Mouse (Mus musculus): ENCODE data around the gene Elane. TPM values are rescaled to one million over a fixed set of nuclear protein-coding genes. Genes with fewer than 3 reads are reported as not detected.

Elane gene
- polyA plus RNA-seq, 1 experiment from 2014 or later, result 0.49 TPM

GRCm38 (mm10) chr10:79849941-79850628, 36.0 kb upstream of the Elane start:
- Histone ChIP-seq H3K9me3 (replicated peaks; ENCODE audit: control insufficient read depth, low read length) (no peaks in the 10 kb centered on the region), H3K9ac (ENCODE audit: low read depth, low read length) (no peak overlapping the region; the same call in 1 of the 2 replicates), H3K4me3 (ENCODE audit: low read depth, low read length) (no peak overlapping the region), H3K36me3 (ENCODE audit: control insufficient read depth, insufficient read depth, low read length) (no peaks in the 10 kb centered on the region), H3K4me1 (ENCODE audit: control insufficient read depth, insufficient read depth, low read length) (peaks cover 29% of the 10 kb centered on the region), H3K27me3 (ENCODE audit: control insufficient read depth, insufficient read depth, low read length) (no peaks in the 10 kb centered on the region), H3K27ac (ENCODE audit: low read depth, low read length) (peak overlapping the region; percentile 29), H3K4me2 (no peak overlapping the region)
- no peak for ATAC-seq (replicated peaks; ENCODE audit: insufficient number of reproducible peaks, low FRiP score, low TSS enrichment)
- WGBS (ENCODE audit: insufficient replicate concordance), result 76% methylated on average over 8 of the region's 8 CpGs

- ATAC-seq (replicated peaks; ENCODE audit: insufficient number of reproducible peaks, low FRiP score, low TSS enrichment), result no peak
- Histone ChIP-seq H3K4me2 (peak overlapping the region; percentile 89), H3K4me1 (ENCODE audit: control insufficient read depth, insufficient read depth, low read length) (peaks cover 31% of the 10 kb centered on the region), H3K9ac (ENCODE audit: low read depth, low read length) (peak overlapping the region; percentile 90), H3K36me3 (ENCODE audit: control insufficient read depth, insufficient read depth, low read length) (no peaks in the 10 kb centered on the region), H3K27me3 (ENCODE audit: control insufficient read depth, insufficient read depth, low read length) (no peaks in the 10 kb centered on the region), H3K4me3 (ENCODE audit: low read depth, low read length) (no peak overlapping the region), H3K9me3 (replicated peaks; ENCODE audit: control insufficient read depth, low read length) (no peaks in the 10 kb centered on the region), H3K27ac (ENCODE audit: low read depth, low read length) (peak overlapping the region; percentile 100)
- WGBS (ENCODE audit: insufficient replicate concordance), result 85% methylated on average over 3 of the region's 3 CpGs
Observed at GRCm38 (mm10) chr10:79851653-79852052, 34.4 kb upstream of the Elane start.

DNA sequence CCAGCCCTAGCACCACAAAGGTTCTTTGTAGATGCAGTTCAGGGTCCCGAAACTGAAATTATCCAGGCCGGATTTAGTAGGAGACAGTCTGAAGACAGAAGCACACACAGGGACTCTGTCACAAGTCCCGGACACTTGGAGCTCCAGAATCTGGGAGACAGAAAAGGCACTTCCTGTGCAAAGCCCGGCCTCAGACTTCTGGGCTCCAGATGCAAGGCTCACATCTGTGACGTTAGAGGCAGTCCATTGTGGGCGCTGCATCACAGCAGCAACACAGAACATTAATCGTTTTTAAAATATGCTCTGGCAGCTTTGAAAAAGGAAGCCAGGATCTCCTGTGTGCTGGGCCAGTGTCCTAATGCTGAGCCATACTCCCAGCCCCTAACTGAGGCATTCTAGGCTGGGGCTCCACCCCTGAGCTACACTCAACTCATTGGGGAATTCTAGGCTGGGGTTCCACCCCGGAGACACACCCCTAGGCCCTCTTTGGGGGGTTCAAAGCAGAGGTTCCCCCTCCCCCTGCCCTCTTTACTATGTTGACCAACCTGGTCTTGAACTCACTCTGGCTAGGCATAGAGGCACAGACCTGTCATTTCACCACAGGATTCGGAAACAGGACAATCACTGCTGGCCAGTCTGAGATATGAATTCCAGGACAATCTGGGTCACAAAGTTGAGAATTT, 33.8 kb upstream of the Elane start:
- H3K36me3 ChIP-seq (ENCODE audit: control insufficient read depth, insufficient read depth, low read length), result no peaks in the 10 kb centered on the region
- no peak for ATAC-seq (replicated peaks; ENCODE audit: insufficient number of reproducible peaks, low FRiP score, low TSS enrichment)
- no peaks in the 10 kb centered on the region for H3K27me3 ChIP-seq (ENCODE audit: control insufficient read depth, insufficient read depth, low read length)
- peak overlapping the region; percentile 86 for H3K4me3 ChIP-seq (ENCODE audit: low read depth, low read length)
- peaks cover 35% of the 10 kb centered on the region for H3K4me1 ChIP-seq (ENCODE audit: control insufficient read depth, insufficient read depth, low read length)
- peak overlapping the region; percentile 100 for H3K27ac ChIP-seq (ENCODE audit: low read depth, low read length)
- 55% methylated on average over 9 of the region's 9 CpGs for WGBS (ENCODE audit: insufficient replicate concordance)
- peak overlapping the region; percentile 90 for H3K9ac ChIP-seq (ENCODE audit: low read depth, low read length)
- H3K4me2 ChIP-seq, result peak overlapping the region; percentile 89
- H3K9me3 ChIP-seq (replicated peaks; ENCODE audit: control insufficient read depth, low read length), result no peaks in the 10 kb centered on the region

DNA sequence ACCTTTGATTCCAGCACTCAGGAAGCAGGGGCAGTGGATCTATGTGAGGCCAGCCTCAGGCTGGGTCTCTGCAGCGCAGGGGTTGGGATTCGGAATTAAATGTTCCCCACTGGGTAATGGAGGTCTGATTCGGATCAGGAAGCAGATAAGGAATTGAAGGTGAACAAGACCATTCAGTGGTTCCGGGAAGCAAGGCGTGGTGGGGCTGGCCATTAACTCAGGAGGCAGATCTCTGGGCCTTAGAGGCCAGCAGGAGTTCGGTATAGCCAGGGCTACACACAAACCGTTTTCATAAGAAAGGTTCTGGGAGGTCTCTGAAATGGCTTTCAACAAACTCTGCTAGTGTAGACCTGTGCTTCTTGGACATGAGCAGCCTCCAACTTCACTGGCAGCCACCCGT, 33.2 kb upstream of the Elane start:
- Histone ChIP-seq H3K4me2 (peak overlapping the region; percentile 89), H3K4me1 (ENCODE audit: control insufficient read depth, insufficient read depth, low read length) (peaks cover 41% of the 10 kb centered on the region), H3K27me3 (ENCODE audit: control insufficient read depth, insufficient read depth, low read length) (no peaks in the 10 kb centered on the region), H3K9ac (ENCODE audit: low read depth, low read length) (peak overlapping the region; percentile 90), H3K27ac (ENCODE audit: low read depth, low read length) (peak overlapping the region; percentile 100), H3K36me3 (ENCODE audit: control insufficient read depth, insufficient read depth, low read length) (0 out of 2 replicates have a peak, but pooled peaks cover 2% of the 10 kb centered on the region), H3K4me3 (ENCODE audit: low read depth, low read length) (peak overlapping the region; percentile 86), H3K9me3 (replicated peaks; ENCODE audit: control insufficient read depth, low read length) (no peaks in the 10 kb centered on the region)
- ATAC-seq (replicated peaks; ENCODE audit: insufficient number of reproducible peaks, low FRiP score, low TSS enrichment), result no peak
- 27% methylated on average over 8 of the region's 8 CpGs for whole genome bisulfite sequencing (ENCODE audit: insufficient replicate concordance)

GRCm38 (mm10) chr10:79853392-79853791, 32.7 kb upstream of the Elane start:
- Histone ChIP-seq H3K27me3 (ENCODE audit: control insufficient read depth, insufficient read depth, low read length) (no peaks in the 10 kb centered on the region), H3K9me3 (replicated peaks; ENCODE audit: control insufficient read depth, low read length) (no peaks in the 10 kb centered on the region), H3K9ac (ENCODE audit: low read depth, low read length) (peak overlapping the region; percentile 90), H3K36me3 (ENCODE audit: control insufficient read depth, insufficient read depth, low read length) (peaks cover 2% of the 10 kb centered on the region; the same call in 1 of the 2 replicates), H3K4me1 (ENCODE audit: control insufficient read depth, insufficient read depth, low read length) (peaks cover 47% of the 10 kb centered on the region), H3K4me3 (ENCODE audit: low read depth, low read length) (peak overlapping the region; percentile 86), H3K27ac (ENCODE audit: low read depth, low read length) (peak overlapping the region; percentile 100), H3K4me2 (peak overlapping the region; percentile 89)
- WGBS (ENCODE audit: insufficient replicate concordance), result under 1% methylated on average over 15 of the region's 15 CpGs
- ATAC-seq (replicated peaks; ENCODE audit: insufficient number of reproducible peaks, low FRiP score, low TSS enrichment), result peak; percentile 49; the same call in 1 of the 2 replicates

DNA sequence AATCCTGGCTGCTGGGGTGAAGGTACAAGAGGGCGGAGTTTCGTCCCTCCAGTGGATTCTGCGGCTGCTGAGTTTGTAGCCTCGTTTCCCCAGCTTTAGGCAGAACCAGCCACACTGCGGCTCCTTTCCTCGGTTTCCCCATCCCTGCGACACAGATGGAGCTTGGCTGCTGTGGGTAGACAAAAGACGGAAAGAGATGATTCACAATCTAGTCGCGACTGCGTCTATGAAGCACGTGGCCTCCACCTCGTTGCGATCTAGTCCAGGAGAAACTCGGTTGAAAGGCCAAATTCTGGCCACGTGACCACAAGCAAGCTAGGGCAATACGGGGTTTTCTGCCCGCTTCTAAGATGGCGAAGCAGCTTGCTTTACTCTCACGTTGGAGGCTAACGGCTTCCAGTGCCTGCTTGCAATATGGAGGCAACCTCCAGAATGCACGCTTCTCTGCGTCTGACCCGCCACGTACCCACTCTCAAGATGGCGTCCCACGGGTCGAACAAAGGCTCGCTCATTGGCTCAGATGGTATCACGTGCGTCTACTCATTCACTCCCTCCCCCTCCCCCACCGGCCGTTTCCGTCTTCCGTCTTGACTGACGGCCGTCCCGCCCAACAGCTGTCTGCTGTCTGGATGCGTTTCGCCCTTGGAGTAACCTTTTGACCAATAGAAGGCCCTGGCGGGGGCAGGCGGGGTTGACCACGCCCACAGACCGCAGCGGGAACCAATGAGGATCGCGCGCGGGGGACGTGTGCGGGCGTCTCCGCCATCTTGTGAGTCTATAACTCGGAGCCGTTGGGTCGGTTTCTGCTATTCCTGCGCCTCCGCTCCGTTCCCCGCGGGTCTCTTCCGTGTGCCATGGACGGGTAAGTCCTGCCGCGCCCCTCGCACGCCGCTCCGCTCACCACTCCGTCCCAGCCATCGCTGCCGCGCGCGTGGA, 31.9 kb upstream of the Elane start, which contains the start of gene Ptbp1:
Ptbp1 (plus strand) TSS at position 568 of the 936 bp plus-strand sequence.
- peak within 1 kb of the TSS; percentile 100 for H3K27ac ChIP-seq (ENCODE audit: low read depth, low read length)
- H3K4me3 ChIP-seq (ENCODE audit: low read depth, low read length), result peak within 1 kb of the TSS; percentile 86
- peak within 1 kb of the TSS; percentile 89 for H3K4me2 ChIP-seq
- H3K9me3 ChIP-seq (replicated peaks; ENCODE audit: control insufficient read depth, low read length), result no peaks in the 10 kb centered on the region
- peaks cover 4% of the 10 kb centered on the region for H3K36me3 ChIP-seq (ENCODE audit: control insufficient read depth, insufficient read depth, low read length)
- peak within 1 kb of the TSS; percentile 100 for H3K9ac ChIP-seq (ENCODE audit: low read depth, low read length)
- ATAC-seq (replicated peaks; ENCODE audit: insufficient number of reproducible peaks, low FRiP score, low TSS enrichment), result peak; percentile 89
- under 1% methylated on average over 75 of the region's 75 CpGs for WGBS (ENCODE audit: insufficient replicate concordance)
- H3K27me3 ChIP-seq (ENCODE audit: control insufficient read depth, insufficient read depth, low read length), result no peaks in the 10 kb centered on the region
- peaks cover 52% of the 10 kb centered on the region for H3K4me1 ChIP-seq (ENCODE audit: control insufficient read depth, insufficient read depth, low read length)

- Histone ChIP-seq H3K4me2 (peak overlapping the region; percentile 78), H3K27ac (ENCODE audit: low read depth, low read length) (peak overlapping the region; percentile 100), H3K4me1 (ENCODE audit: control insufficient read depth, insufficient read depth, low read length) (peaks cover 54% of the 10 kb centered on the region), H3K9me3 (replicated peaks; ENCODE audit: control insufficient read depth, low read length) (no peaks in the 10 kb centered on the region), H3K27me3 (ENCODE audit: control insufficient read depth, insufficient read depth, low read length) (no peaks in the 10 kb centered on the region), H3K4me3 (ENCODE audit: low read depth, low read length) (peak overlapping the region; percentile 86), H3K9ac (ENCODE audit: low read depth, low read length) (peak overlapping the region; percentile 100), H3K36me3 (ENCODE audit: control insufficient read depth, insufficient read depth, low read length) (peaks cover 12% of the 10 kb centered on the region)
- peak; percentile 7; the same call in 1 of the 2 replicates for ATAC-seq (replicated peaks; ENCODE audit: insufficient number of reproducible peaks, low FRiP score, low TSS enrichment)
- under 1% methylated on average over 83 of the region's 83 CpGs for WGBS (ENCODE audit: insufficient replicate concordance)
Observed at GRCm38 (mm10) chr10:79854801-79855541, 31.1 kb upstream of the Elane start.
